Mouse (Mus musculus): ENCODE results near the gene Olfr279.

- TF ChIP-seq CTCF (IDR thresholded peaks at IDR 0.05; ENCODE audit: control insufficient read depth, insufficient read depth, insufficient replicate concordance, low read depth, low read length), result 0 out of 2 replicates have a peak, but pooled peaks have one; percentile 2
- no peak for TF ChIP-seq POLR2A (IDR thresholded peaks at IDR 0.05; ENCODE audit: control insufficient read depth, low read depth, low read length)
These were observed 5.4 kb downstream of the Olfr279 start for GRCm38 (mm10) chr15:98497631-98498030.
